Mouse (Mus musculus): ENCODE results near the gene Nxn. TPM values are rescaled to one million over a fixed set of nuclear protein-coding genes. Genes with fewer than 3 reads are reported as not detected.

Nxn gene
- polyA plus RNA-seq (2017; shearing (Covaris generic)): 0.77 TPM

DNA sequence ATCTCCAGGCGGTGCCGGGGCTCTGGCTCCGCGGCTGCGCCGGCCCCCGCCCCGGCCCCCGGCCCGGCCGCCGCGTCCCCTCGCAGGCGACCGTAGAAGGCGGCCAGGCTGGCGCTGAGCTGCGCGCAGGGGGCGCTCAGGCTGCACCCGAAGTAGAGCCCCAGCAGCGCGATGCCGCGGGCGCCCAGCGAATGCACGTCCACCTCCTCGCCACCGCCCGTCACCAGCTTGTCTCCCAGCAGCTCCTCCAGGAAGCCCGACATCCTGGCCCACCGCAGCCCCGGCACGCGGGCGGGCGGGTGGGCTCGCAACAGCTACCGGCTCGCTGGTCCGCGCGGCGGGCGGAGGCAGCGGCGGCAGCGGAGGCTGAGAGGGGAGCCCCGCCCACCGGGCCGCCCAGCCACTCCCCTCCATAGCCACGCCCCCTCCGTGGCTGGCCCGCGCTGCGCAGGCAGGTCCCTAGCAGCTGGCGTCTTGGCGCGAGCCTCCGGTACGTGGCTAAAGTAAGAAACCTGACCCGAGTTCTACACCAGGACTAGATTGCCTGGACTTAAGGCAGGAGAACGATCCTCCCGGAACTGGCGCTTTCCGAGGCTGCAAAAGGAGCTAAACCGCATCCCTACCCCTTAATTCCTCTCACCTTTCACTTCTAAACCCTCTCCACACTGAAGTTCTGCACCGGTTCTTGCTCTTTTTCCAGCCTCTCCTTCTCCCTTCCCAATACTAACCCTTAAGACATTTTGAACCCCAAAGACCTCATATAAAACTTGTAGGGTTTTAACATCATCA, at the start of gene Nxn:
Nxn (minus strand) TSS at position 343 of the 789 bp plus-strand sequence.

DNA sequence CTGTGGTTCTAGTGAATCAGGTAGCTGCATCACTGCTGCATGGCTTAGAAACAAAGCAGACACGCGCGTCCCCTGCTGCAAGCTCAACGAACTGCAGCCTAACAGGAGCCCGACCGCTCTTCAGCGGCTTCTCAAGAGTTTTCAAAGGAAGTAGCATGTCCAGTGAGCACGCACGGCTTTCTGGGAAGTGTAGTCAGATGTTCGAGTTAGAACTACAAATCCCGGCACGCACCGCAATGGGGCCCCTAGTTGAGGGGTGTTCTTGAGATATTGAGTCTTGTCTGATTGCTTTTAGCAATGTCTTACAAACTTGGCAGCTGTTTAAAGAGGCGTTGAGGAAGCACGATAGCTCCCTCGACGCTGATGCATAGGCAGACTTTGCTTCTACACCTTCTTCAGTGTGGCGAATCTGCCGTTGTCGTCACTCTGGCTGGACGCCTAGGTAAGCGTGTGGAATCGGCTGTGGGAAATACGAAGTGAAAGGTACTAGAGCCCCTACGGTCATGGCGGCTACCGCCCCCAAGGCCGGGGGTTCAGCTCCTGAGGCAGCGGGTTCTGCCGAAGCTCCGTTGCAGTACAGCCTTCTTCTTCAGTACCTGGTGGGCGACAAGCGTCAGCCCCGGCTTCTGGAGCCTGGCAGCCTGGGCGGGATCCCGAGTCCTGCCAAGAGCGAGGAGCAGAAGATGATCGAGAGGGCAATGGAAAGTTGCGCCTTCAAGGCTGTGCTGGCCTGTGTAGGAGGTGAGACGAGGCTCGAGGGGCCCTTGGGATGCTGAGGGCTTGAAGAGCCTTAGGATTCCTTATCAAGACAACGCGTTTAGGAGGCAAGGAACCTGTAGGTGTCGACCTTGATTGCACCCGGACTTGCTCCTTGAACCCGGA, 8.0 kb upstream of the Nxn start, which contains the start of gene Timm22:
Timm22 (plus strand) TSS at position 251 of the 882 bp plus-strand sequence.

DNA sequence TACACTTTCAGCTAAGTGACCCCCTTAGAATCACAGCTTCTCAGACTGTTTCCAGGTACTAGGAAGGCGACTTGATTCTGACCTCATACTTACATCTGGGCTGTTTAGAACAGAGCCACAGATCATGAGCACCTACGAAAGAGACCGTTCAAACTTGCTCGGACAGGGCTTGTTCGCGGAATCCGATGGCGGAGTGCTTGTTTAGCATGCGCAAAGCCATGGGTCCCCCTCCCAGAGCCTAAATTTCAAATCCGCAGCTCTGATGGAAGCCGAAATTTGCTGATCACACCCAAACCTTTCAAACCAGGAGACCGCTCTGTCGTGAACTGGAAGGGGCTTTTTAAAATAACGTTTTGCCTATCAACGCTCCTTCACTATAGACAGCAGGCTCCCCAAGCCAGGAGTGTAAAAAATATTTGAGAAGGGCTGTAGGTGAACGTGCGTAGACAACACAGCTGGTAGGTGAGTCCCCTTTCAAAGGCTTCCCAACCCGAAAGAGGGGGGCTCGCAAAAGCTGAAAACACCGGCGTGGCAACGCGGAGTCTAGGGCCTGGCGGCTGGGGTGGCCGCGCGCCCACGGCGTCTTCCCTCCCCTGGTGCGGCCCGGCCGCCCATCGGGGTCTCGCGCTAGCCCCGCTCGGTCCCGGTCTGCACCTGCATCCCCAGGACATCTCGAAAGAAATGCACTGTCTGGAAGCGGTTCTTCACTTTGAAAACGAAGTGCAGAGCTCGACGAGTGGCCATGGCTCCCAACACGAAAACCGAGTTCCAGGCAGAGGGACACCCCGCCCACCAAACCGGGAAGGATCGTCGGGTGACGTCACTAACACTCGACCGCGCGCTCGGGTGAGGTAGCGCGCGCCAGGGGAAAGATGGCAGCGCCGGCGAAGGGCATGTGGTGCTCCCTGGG, 155.8 kb downstream of the Nxn start, which contains the start of the genes Mrm3 and Glod4:
Mrm3 (plus strand) TSS at position 815 of the 910 bp plus-strand sequence.
Glod4 (minus strand) TSS at position 825 of the 910 bp plus-strand sequence.

DNA sequence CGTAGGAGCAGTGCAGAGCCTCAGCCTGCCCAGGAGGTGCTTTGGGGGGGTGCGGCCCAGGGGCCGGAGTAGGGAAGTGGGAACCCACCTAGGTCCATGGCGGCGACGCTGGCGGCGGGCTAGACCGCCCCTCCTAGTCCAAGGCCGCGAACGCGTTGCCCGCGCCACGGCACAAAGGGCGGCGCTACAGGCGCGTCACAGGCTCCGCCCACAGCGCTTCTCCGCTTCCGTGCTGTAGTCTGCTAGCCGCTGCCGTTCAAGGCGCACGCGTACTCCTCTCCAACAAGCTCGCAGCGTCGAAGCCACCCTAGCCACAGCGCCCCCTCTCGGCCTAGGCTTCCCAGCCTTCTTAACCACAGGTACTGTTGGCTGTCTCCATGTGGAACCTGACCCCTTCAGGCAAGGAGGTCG, 181.5 kb downstream of the Nxn start, which contains the start of the genes Dbil5 and Gemin4:
Dbil5 (plus strand) TSS at position 219 of the 411 bp plus-strand sequence.
Gemin4 (minus strand) TSS at position 275 of the 411 bp plus-strand sequence.

Other genes with a start within 250 kb of the Nxn start
- 68.2 TPM for gene Vps53, start 219.5 kb downstream of the Nxn start, polyA plus RNA-seq (2017; shearing (Covaris generic))
- 5.2 TPM for gene Fam57a, start 219.5 kb downstream of the Nxn start, polyA plus RNA-seq (2017; shearing (Covaris generic))
- not detected for gene Dbil5, start 181.5 kb downstream of the Nxn start, polyA plus RNA-seq (2017; shearing (Covaris generic))
- gene Gemin4, start 181.5 kb downstream of the Nxn start, polyA plus RNA-seq (2017; shearing (Covaris generic)): 22.4 TPM
- 17.1 TPM for gene Mrm3, start 155.4 kb downstream of the Nxn start, polyA plus RNA-seq (2017; shearing (Covaris generic))
- gene Glod4, start 155.4 kb downstream of the Nxn start, polyA plus RNA-seq (2017; shearing (Covaris generic)): 88.9 TPM
- gene Timm22, start 7.8 kb upstream of the Nxn start, polyA plus RNA-seq (2017; shearing (Covaris generic)): 49.2 TPM
- 38.7 TPM for gene Abr, start 223.2 kb upstream of the Nxn start, polyA plus RNA-seq (2017; shearing (Covaris generic))